Mouse (Mus musculus) embryonic stem cell, embryonic (primary cell): ENCODE data around the gene Olfr446.

Experiments
- CTCF ChIA-PET, 4 experiments: fragments of 300-600 bp in 2 of 4; fragments of 350-600 bp in 2 of 4; sonication (Branson Sonifier 250); formaldehyde crosslinking; loops; one replicate each; lab custom pipeline; 2022; ENCODE audit warnings: inconsistent platforms in 2 of 4; lab: Charles Lee
- POLR2A ChIA-PET, 4 experiments: fragments of 300-600 bp in 2 of 4; fragments of 350-600 bp in 2 of 4; sonication (Branson Sonifier 250); formaldehyde crosslinking; loops; one replicate each; lab custom pipeline; 2022; ENCODE audit warnings: antibody characterized with exemption in 4 of 4, inconsistent platforms in 1 of 4; lab: Charles Lee

The Olfr446 gene

DNA sequence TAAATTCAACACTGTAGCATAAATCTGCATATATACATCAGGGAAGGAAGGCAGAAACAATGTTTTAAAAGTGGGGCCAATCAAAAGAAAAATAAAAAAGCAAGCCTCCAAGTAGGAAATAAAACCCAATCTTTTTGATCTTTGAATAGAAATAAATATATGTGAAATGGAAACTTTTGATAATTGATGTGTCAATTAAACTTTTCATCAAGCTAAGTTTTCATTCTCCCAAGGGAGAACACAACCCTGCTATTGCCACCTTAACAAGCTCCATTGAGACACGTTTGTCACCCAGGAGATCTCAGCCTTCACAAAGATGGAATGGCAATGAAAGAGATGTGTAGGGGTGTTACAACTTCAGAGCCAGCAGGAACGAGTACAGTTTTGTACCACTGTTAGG, at the start of gene Olfr446:
Gene Olfr446 (plus strand): TSS at position 301 of the 400 bp plus-strand sequence.
- ChIA-PET CTCF (no interaction called here), POLR2A (no interaction called here)

DNA sequence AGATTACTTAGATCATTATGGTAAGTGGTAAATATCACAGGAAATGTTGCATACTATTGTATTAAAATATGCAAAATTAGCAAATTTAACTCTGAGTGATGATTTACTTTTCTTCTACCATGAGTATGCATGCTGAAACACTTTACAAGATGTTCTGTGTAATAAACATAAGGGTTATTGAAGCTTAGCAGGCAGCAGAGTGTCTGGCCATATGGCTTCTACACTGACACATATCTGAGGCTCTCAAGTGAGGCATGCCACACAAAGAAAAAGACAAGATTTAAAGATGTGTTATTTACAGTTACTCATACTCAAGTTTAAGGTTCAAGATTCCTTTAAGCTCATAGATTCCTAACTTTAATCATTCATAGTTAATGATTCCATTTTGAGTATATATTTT, 44.9 kb upstream of the Olfr446 start:
- ChIA-PET CTCF (no interaction called here), POLR2A (no interaction called here)

DNA sequence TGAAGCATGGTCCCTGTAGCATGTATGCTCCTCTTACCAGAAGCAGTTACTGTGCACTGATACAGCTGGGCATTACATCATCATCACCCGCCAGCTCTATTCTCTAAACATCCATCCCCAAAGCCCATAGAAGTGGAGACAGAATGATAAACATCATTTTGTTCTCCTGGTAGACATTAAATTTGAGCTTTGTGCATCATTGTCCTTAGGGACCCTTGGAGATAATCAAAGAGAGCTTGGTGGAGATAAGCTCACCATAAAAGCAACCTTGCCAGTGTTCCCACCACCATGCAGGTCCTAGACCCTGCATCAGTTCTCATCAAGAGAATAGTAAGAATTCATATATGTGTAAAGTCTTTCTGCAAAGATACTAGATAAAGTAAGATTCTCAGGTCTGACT, 31.0 kb upstream of the Olfr446 start, which contains the start of gene Olfr448:
Gene Olfr448 (plus strand): TSS at position 301 of the 400 bp plus-strand sequence.
- POLR2A ChIA-PET: no interaction called here
- CTCF ChIA-PET: no interaction called here

DNA sequence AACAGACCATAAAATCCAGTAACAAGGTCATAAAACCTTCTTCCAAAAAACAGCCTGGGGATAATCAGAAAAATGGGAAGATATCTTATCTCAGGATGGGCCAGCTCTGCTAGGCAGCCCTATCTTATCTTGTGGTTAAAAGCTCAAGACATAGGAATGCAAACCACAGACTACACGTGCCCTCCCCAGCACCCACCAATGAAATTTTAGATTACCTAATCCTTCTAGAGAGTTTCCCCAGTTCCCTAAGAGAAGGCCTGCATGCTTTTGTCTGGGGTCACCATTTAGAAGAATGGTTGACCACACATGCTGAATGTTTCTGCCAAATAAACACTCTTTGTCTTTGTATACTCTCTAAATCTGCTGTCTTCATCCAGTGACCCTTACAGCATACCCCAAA, 20.8 kb upstream of the Olfr446 start:
- ChIA-PET CTCF (no interaction called here), POLR2A (no interaction called here)

DNA sequence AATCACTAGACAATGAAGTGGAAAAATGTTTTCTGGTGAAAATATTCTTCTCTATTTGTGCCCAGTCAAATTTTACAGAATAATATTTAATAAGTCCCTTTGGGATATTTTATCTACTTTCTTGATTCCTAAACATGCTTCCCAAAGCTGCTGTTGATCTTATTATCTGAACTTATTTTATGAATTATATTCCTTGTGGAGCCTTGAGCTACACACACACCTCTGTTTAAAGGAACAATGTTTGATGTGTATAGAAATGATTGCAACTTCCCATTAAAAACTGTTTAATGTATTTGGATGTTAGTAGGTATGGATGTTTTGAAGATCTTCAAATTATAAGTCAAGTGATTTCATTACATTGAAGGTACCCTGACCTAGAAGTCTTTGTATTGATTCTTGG, 12.6 kb upstream of the Olfr446 start, which contains the start of gene Olfr447:
Gene Olfr447 (plus strand): TSS at position 301 of the 400 bp plus-strand sequence.
- POLR2A ChIA-PET: no interaction called here
- CTCF ChIA-PET: no interaction called here

DNA sequence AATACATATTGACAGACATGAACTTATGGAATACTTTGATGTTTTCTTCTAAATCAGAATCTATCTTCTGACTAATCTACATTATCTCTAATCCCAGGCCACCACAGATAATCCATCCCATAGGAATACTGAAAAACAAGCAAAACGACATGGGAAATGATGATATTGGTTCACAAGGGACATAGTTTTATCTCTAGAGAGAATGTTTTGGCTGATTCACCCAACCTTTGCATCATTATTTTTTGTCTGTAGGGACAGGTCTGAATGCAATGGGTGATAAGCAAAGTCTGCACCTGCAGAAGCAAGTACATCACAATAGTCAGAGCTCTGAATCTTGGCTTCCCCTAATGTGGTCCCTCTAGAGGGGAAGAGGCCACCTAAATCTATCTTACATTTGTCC, 27.6 kb downstream of the Olfr446 start, which contains the start of gene Olfr444:
Gene Olfr444 (plus strand): TSS at position 301 of the 400 bp plus-strand sequence.
- ChIA-PET CTCF (no interaction called here), POLR2A (no interaction called here)

DNA sequence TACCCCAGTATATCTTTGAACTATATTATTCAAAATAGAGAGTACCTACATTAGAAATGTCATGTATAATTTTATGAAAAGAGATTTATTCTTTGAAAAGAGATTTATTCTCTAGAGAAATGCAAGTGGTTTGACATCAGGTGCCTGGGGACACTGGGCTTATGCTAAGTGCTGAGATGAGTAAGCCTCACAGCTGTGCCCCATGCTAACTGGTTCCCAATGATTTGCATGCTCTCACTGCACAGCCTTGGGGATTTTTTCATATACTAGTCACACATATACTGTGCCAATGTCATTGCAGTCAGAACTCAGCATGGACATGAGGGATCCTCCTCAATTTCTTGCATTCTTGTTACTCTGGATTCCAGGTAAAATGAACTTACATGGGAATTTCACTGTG, 59.2 kb downstream of the Olfr446 start:
- ChIA-PET POLR2A (no interaction called here), CTCF (no interaction called here)
